Mouse (Mus musculus): ENCODE results near the gene Nudt3. TPM values are rescaled to one million over a fixed set of nuclear protein-coding genes. Genes with fewer than 3 reads are reported as not detected.
A peak's percentile ranks its signal among the peaks of the same experiment; 100 is the strongest.

Nudt3 gene
- polyA plus RNA-seq, 1 experiment: 142 TPM

GRCm38 (mm10) chr17:27544551-27544950 lies 78.7 kb downstream of the Nudt3 start:
- Histone ChIP-seq H3K36me3 (ENCODE audit: control insufficient read depth, insufficient read depth) (no peaks in the 10 kb centered on the region), H3K27me3 (ENCODE audit: control insufficient read depth, insufficient read depth, insufficient read length) (no peaks in the 10 kb centered on the region), H3K79me2 (ENCODE audit: control insufficient read depth, insufficient read depth) (no peaks in the 10 kb centered on the region), H3K4me2 (ENCODE audit: low read depth) (no peak overlapping the region), H3ac (ENCODE audit: control insufficient read depth, insufficient read length) (no peak overlapping the region), H3K4me3 (no peak overlapping the region)
- TF ChIP-seq MYOG (IDR thresholded peaks at IDR 0.05; ENCODE audit: control insufficient read depth in 1 of 3, insufficient read depth in 1 of 3, insufficient read length in 2 of 3, low read depth in 2 of 3): no peak
- no peak for TF ChIP-seq TCF3 (IDR thresholded peaks at IDR 0.05; ENCODE audit: insufficient read length, low read depth)
- TF ChIP-seq MYOD1 (IDR thresholded peaks at IDR 0.05; ENCODE audit: control insufficient read depth in 1 of 3, insufficient read length in 2 of 3, low read depth in 2 of 3): no peak
- no peak for TF ChIP-seq CEBPB (IDR thresholded peaks at IDR 0.05; ENCODE audit: insufficient read depth, poor library complexity, severe bottlenecking)
- TF ChIP-seq USF1 (IDR thresholded peaks at IDR 0.05; ENCODE audit: low read depth): no peak
- TF ChIP-seq REST (IDR thresholded peaks at IDR 0.05; ENCODE audit: insufficient read depth, insufficient read length): no peak
- no peak for TF ChIP-seq POLR2AphosphoS2 (IDR thresholded peaks at IDR 0.05; ENCODE audit: insufficient read length, low read depth)
- TF ChIP-seq E2F4 (IDR thresholded peaks at IDR 0.05; ENCODE audit: insufficient read depth): no peak
- TF ChIP-seq MAX (IDR thresholded peaks at IDR 0.05; ENCODE audit: low read depth): no peak
- TF ChIP-seq POLR2A (IDR thresholded peaks at IDR 0.05; ENCODE audit: insufficient read length, low read depth): no peak
- no peak for TF ChIP-seq SRF (IDR thresholded peaks at IDR 0.05; ENCODE audit: control insufficient read depth, insufficient read length, low read depth)
- TF ChIP-seq TCF12 (IDR thresholded peaks at IDR 0.05; ENCODE audit: insufficient read depth, poor library complexity, severe bottlenecking): no peak

- Histone ChIP-seq H3K27me3 (ENCODE audit: control insufficient read depth, insufficient read depth, insufficient read length) (no peaks in the 10 kb centered on the region), H3K4me3 (no peak overlapping the region), H3K4me2 (ENCODE audit: low read depth) (no peak overlapping the region), H3K79me2 (ENCODE audit: control insufficient read depth, insufficient read depth) (no peaks in the 10 kb centered on the region), H3K36me3 (ENCODE audit: control insufficient read depth, insufficient read depth) (no peaks in the 10 kb centered on the region), H3ac (ENCODE audit: control insufficient read depth, insufficient read length) (no peak overlapping the region)
- TF ChIP-seq E2F4 (IDR thresholded peaks at IDR 0.05; ENCODE audit: insufficient read depth): no peak
- no peak for TF ChIP-seq CEBPB (IDR thresholded peaks at IDR 0.05; ENCODE audit: insufficient read depth, poor library complexity, severe bottlenecking)
- no peak for TF ChIP-seq MYOD1 (IDR thresholded peaks at IDR 0.05; ENCODE audit: control insufficient read depth in 1 of 3, insufficient read length in 2 of 3, low read depth in 2 of 3)
- TF ChIP-seq TCF3 (IDR thresholded peaks at IDR 0.05; ENCODE audit: insufficient read length, low read depth): no peak
- TF ChIP-seq MYOG (IDR thresholded peaks at IDR 0.05; ENCODE audit: control insufficient read depth in 1 of 3, insufficient read depth in 1 of 3, insufficient read length in 2 of 3, low read depth in 2 of 3): no peak
- TF ChIP-seq POLR2A (IDR thresholded peaks at IDR 0.05; ENCODE audit: insufficient read length, low read depth): no peak
- TF ChIP-seq REST (IDR thresholded peaks at IDR 0.05; ENCODE audit: insufficient read depth, insufficient read length): no peak
- TF ChIP-seq MAX (IDR thresholded peaks at IDR 0.05; ENCODE audit: low read depth): no peak
- no peak for TF ChIP-seq SRF (IDR thresholded peaks at IDR 0.05; ENCODE audit: control insufficient read depth, insufficient read length, low read depth)
- no peak for TF ChIP-seq POLR2AphosphoS2 (IDR thresholded peaks at IDR 0.05; ENCODE audit: insufficient read length, low read depth)
- no peak for TF ChIP-seq USF1 (IDR thresholded peaks at IDR 0.05; ENCODE audit: low read depth)
- TF ChIP-seq TCF12 (IDR thresholded peaks at IDR 0.05; ENCODE audit: insufficient read depth, poor library complexity, severe bottlenecking): no peak
Observed at GRCm38 (mm10) chr17:27541984-27542383, 81.3 kb downstream of the Nudt3 start.

GRCm38 (mm10) chr17:27541261-27541660 lies 82.0 kb downstream of the Nudt3 start:
- Histone ChIP-seq H3K4me2 (ENCODE audit: low read depth) (no peak overlapping the region), H3K27me3 (ENCODE audit: control insufficient read depth, insufficient read depth, insufficient read length) (no peaks in the 10 kb centered on the region), H3K79me2 (ENCODE audit: control insufficient read depth, insufficient read depth) (no peaks in the 10 kb centered on the region), H3ac (ENCODE audit: control insufficient read depth, insufficient read length) (no peak overlapping the region), H3K4me3 (no peak overlapping the region), H3K36me3 (ENCODE audit: control insufficient read depth, insufficient read depth) (no peaks in the 10 kb centered on the region)
- no peak for TF ChIP-seq REST (IDR thresholded peaks at IDR 0.05; ENCODE audit: insufficient read depth, insufficient read length)
- no peak for TF ChIP-seq USF1 (IDR thresholded peaks at IDR 0.05; ENCODE audit: low read depth)
- no peak for TF ChIP-seq POLR2A (IDR thresholded peaks at IDR 0.05; ENCODE audit: insufficient read length, low read depth)
- TF ChIP-seq SRF (IDR thresholded peaks at IDR 0.05; ENCODE audit: control insufficient read depth, insufficient read length, low read depth): no peak
- no peak for TF ChIP-seq TCF3 (IDR thresholded peaks at IDR 0.05; ENCODE audit: insufficient read length, low read depth)
- TF ChIP-seq MYOD1 (IDR thresholded peaks at IDR 0.05; ENCODE audit: control insufficient read depth in 1 of 3, insufficient read length in 2 of 3, low read depth in 2 of 3): no peak
- no peak for TF ChIP-seq POLR2AphosphoS2 (IDR thresholded peaks at IDR 0.05; ENCODE audit: insufficient read length, low read depth)
- no peak for TF ChIP-seq MYOG (IDR thresholded peaks at IDR 0.05; ENCODE audit: control insufficient read depth in 1 of 3, insufficient read depth in 1 of 3, insufficient read length in 2 of 3, low read depth in 2 of 3)
- TF ChIP-seq MAX (IDR thresholded peaks at IDR 0.05; ENCODE audit: low read depth): no peak
- no peak for TF ChIP-seq E2F4 (IDR thresholded peaks at IDR 0.05; ENCODE audit: insufficient read depth)
- no peak for TF ChIP-seq CEBPB (IDR thresholded peaks at IDR 0.05; ENCODE audit: insufficient read depth, poor library complexity, severe bottlenecking)
- no peak for TF ChIP-seq TCF12 (IDR thresholded peaks at IDR 0.05; ENCODE audit: insufficient read depth, poor library complexity, severe bottlenecking)

- H3K27me3 ChIP-seq (ENCODE audit: control insufficient read depth, insufficient read depth, insufficient read length): no peaks in the 10 kb centered on the region
- H3K79me2 ChIP-seq (ENCODE audit: control insufficient read depth, insufficient read depth): no peaks in the 10 kb centered on the region
- no peak overlapping the region for H3ac ChIP-seq (ENCODE audit: control insufficient read depth, insufficient read length)
- no peaks in the 10 kb centered on the region for H3K36me3 ChIP-seq (ENCODE audit: control insufficient read depth, insufficient read depth)
- H3K4me2 ChIP-seq (ENCODE audit: low read depth): no peak overlapping the region
- no peak overlapping the region for H3K4me3 ChIP-seq
- TF ChIP-seq TCF12 (IDR thresholded peaks at IDR 0.05; ENCODE audit: insufficient read depth, poor library complexity, severe bottlenecking) (no peak), E2F4 (IDR thresholded peaks at IDR 0.05; ENCODE audit: insufficient read depth) (no peak), MYOG (IDR thresholded peaks at IDR 0.05; ENCODE audit: control insufficient read depth in 1 of 3, insufficient read depth in 1 of 3, insufficient read length in 2 of 3, low read depth in 2 of 3) (peak in 1 of 3 experiments; percentile 5), REST (IDR thresholded peaks at IDR 0.05; ENCODE audit: insufficient read depth, insufficient read length) (no peak), SRF (IDR thresholded peaks at IDR 0.05; ENCODE audit: control insufficient read depth, insufficient read length, low read depth) (no peak)
Observed at GRCm38 (mm10) chr17:27534718-27535117, 88.6 kb downstream of the Nudt3 start.
